Mouse (Mus musculus) forelimb bud, embryonic 11.5 days (tissue): ENCODE measurements at regions not wholly inside any gene's neighbourhood (a gene's known extent, or its start where the extent isn't known, plus 50 kb on each side); places are given as distances from the start of the nearest gene placed in this dataset.
A peak's percentile ranks its signal among the peaks of the same experiment; 100 is the strongest.
"Not testable (repeated sequence)": the region's sequence is repeated elsewhere in the genome, so short reads cannot be mapped to it uniquely, and the experiment has no call there.

Experiments
- DNase-seq: peaks from one replicate; pipeline ENCODE4 v3.0.0-alpha.2; 2012; ENCODE audit warnings: low read depth, low spot score

DNA sequence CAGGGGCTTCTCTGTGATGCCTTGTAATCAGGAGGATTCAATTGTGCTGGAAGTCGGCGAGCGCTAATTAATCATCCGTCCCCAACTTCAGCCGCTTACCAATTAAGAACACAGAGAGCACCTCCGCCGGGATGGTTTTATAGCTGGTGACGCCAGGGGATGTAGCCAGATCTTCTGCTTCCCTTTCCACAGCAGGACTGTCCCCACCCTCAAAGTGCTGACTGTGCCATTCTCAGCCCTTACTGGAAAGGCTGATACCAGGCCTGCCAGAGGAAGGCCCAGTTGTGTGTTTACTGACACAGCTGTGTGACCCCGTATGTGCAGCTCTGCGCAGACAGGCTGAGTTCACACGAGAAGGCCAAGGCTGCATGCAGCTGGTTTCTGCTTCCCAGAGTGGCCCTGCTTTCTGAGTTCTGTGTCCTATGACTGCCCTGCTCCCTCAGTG, 59.9 kb upstream of the Bend4 start:
- DNase-seq, result no peak

DNA sequence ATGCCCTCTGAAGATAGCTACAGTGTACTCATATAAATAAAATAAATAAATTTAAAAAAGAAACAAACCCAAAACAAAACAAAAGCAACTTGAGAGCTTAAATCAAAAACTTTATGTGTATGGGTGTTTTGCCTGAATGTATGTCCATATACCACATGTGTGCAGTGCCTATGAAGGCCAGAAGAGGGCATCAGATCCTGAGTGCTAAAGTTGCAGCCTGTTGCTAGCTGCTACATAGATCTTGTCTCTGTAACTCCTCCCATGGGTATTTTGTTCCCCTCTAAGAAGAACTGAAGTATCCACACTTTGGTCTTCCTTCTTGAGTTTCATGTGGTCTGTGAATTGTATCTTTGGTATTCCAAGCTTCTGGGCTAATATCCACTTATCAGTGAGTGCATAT, 62.6 kb upstream of the Bend4 start:
- DNase-seq, result not testable (repeated sequence)

- DNase-seq, result no peak
Observed at GRCm38 (mm10) chr5:67492893-67493302, 64.8 kb upstream of the Bend4 start.

DNA sequence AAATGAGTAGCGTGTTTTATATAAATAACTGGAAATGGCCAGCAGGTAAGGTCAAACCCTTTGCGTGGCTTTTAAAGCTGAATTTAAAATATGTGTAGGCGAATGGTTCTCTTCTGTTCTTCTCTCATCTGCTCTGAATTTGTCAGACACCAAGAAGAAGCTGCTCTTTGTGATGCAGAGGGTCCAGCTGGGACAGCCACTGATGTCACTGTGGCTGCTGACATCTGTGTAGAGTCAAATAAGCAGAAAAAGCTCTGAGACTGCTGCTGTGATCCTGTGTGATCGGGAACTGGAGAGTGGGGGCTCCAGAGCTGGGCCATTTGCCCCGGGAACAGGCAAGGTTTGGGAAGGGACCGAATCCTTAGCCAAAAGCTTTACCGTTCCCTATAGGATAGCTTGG, 68.6 kb upstream of the Bend4 start:
- DNase-seq, result no peak

DNA sequence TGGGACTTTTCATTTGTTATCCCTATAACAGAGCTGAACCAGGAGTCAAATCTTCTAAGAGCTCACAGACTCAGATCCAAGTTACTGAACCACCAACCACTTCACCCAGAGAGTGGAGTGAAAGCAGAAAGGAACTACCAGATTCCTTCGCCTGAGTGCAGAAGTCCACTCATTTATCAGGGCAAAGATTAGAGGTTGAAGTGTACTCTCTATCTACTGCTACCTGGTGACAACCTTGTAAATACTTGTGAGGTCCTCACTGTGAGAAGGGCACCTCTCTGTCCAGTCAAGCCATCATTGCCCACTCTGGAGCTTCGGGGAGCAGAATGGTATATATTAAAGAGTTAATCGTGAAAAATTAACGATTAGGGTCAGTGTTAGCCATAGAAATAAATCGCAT, 87.4 kb upstream of the Shisa3 start:
- no peak for DNase-seq

- DNase-seq, result no peak
Observed at GRCm38 (mm10) chr5:67521423-67521912, 86.2 kb upstream of the Shisa3 start.

DNA sequence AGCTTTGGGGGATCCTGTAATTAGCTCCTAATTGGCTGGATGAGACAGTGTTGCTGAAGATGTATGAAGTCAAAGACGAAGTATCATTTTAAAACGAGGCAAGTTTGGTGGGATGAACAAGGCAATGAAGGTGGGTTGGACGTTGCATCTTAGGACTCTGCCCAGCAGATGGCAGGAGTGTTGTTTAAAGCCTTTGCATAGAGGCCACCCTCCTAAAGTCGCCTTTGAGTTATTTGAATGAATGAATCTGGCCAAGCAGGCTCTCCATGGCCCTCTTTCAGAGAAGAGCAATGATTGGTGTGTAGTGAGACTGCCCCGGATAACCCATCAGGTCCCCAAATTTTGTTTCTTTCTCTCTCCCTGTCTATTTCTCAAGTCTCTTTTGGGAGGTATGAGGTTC, 77.5 kb upstream of the Shisa3 start:
- peak; percentile 47 for DNase-seq

GRCm38 (mm10) chr5:67530957-67531356, 76.7 kb upstream of the Shisa3 start:
- DNase-seq, result peak; percentile 50

- peak; percentile 85 for DNase-seq
Observed at GRCm38 (mm10) chr5:67532351-67532750, 75.3 kb upstream of the Shisa3 start.

DNA sequence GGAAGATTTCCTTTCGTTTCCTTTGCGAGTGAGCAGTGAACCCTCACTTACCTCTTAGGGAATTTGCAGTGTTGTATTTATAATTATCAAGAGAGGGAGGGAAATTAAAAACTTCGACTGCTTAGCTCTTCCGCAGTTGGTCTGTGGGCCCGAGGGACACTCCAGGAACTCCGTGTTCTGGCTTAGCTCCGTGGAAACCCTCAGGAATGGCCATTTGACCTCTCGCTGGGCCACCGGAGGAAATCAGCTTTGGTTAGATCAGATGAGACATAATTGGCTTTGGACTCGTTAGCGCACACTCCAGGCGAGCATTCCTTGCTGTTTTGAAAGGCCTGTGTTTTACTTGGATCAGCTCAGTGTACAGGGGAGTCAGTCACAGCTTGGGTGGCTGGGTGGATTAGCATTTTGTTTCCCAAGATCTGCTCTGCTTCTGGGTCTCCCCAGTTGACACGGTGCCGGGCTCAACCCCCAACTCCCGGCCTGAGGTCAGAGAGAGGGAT, 74.9 kb upstream of the Shisa3 start:
- DNase-seq, result no peak

DNA sequence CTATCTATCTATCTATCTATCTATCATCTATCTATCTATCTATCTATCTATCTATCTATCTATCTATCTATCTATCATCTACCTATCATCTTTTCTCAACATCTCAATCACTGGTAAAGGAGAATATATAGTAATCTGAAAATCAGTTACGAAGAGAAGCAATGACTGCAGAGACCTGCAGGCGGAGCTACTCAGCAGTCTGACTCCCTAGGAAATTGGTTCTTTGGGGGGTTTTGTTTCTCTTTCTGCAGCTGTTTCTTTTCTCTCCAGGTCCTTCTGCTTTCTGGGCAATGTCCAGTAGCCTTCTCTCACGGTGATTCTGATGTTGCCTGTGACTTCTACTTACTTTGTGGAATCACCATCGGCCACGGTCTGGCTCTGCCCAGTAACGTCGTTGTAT, 73.6 kb upstream of the Shisa3 start:
- DNase-seq, result no peak

DNA sequence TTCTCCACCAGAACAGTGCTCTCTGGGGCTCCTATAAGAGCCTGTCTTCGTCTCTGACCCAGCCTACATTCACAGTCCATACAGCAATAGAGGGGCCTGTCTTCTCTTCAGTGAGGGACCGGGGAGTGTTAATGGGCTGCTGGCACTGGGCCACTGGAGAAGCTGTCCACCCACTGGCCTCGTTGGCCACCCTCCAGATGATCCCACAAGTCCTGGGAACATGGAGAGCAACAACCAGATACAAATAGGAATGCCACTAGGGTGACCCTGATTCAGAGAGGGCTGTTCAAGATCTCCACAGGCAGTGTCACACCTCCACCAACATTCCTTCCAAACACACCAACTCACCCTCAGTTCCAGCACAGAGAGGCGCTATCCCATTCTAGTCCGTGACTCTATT, 69.7 kb upstream of the Shisa3 start:
- DNase-seq, result no peak

- DNase-seq, result peak; percentile 21
Observed at GRCm38 (mm10) chr5:67539591-67540238, 68.0 kb upstream of the Shisa3 start.

DNA sequence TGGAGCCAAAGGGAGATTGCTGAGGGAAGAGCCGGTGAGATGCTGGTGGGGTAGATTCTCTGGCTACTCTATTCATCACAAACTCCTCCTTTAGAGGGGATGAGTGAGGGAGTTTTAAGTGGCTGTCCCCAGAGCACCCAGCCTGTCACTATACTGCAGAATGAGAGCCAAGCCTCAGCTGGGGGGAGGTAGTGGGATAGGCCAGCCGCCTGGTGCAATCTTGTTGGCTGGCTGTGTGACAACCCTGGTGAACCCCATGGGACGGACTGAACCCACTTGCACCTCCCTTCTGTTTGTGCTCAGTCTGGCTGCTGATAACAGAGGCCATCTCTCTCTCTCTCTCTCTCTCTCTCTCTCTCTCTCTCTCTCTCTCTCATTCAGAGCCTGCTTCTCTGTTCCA, 65.8 kb upstream of the Shisa3 start:
- DNase-seq, result no peak

DNA sequence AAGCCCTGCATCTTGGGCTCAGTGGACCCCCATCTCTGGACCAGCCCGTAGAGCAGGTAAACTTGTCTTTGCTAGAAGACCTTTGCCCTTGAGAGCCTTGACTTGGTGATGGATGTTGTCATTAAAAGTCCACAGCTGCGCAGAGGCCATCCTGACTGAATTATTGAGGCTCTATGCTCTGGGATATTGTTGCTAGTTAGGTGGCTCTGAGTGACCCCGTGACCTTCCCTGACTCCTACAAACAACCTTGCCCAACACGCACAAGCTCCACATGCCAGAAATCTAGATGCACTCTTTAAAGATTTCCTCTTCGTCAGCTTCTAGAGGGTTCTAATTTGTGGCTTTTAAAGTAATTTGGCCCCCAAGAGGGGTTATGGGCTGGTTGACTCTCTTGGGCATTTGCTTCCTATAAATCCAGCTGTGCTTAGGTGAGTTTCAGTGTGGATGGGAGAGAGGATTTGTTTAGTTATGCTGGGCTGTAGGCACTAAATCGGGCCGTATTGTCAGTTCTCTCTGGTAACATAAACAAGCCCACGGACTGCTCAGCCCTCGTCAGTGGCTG, 63.6 kb upstream of the Shisa3 start:
- DNase-seq, result peak; percentile 40

- DNase-seq, result no peak
Observed at GRCm38 (mm10) chr5:67550257-67550656, 57.4 kb upstream of the Shisa3 start.

- no peak for DNase-seq
Observed at GRCm38 (mm10) chr5:67551668-67552390, 55.9 kb upstream of the Shisa3 start.

GRCm38 (mm10) chr5:67552865-67553264, 54.8 kb upstream of the Shisa3 start:
- no peak for DNase-seq
